Mouse (Mus musculus): Measurements from ENCODE around the gene Fhl5. TPM values are rescaled to one million over a fixed set of nuclear protein-coding genes. Genes with fewer than 3 reads are reported as not detected.
A peak's percentile ranks its signal among the peaks of the same experiment; 100 is the strongest.

Gene Fhl5
- total RNA-seq, 2 experiments from 2014 or later, result 6.9 to 7.4 TPM

- DNase-seq, result no peak
- H3K27ac ChIP-seq, result no peak overlapping the region
- no peak overlapping the region for H3K4me3 ChIP-seq
- intact Hi-C loops (cut with DNase I), result no loop called here
- no peak for TF ChIP-seq CTCF (IDR thresholded peaks at IDR 0.05)
Observed at GRCm38 (mm10) chr4:25213451-25213850, 29.2 kb downstream of the Fhl5 start.

DNA sequence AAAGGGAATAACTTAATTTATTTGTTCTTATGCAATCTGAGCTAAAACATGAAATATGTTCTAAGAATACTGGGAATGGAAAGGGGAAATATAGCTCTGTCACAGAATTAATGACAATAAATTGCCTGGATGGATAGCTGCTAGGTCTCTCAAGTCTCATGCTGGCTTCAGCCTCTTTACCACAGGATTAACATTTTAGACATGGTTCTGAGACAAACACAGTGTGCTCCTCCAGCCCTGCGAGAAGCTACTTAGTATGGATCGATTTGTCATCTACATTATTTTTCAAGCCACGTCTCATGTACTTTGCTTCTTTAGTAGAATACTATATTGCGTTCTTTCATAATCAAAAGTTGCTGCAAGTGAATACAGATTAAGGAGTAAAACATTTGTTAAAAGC is 36.5 kb downstream of the Fhl5 start:
- intact Hi-C loops (cut with DNase I), result no loop called here
- TF ChIP-seq CTCF (IDR thresholded peaks at IDR 0.05), result no peak
- H3K4me3 ChIP-seq, result no peak overlapping the region
- DNase-seq, result no peak
- H3K27ac ChIP-seq, result no peak overlapping the region

DNA sequence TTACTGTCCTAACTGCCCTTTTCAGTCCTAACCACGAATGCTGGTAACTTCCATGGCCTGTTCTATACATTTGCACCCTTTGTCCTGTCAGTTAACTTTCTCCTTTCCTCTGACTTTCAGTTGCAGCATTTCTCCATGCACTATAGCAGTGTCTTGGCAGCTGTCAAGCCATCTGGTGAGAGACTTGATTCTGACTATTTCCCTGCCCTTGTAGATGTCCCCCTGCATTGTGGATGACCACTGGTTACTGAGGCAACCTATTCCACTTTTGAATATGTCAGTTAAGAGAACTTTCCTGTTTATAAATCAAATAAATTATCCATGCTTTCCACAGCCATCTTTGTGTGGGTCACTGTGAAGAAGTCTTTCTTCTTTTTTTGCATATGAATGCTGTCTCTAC is 45.4 kb downstream of the Fhl5 start:
- DNase-seq, result no peak
- Histone ChIP-seq H3K27ac (no peak overlapping the region), H3K4me3 (no peak overlapping the region)
- intact Hi-C loops (cut with DNase I), result no loop called here
- no peak for TF ChIP-seq CTCF (IDR thresholded peaks at IDR 0.05)

DNA sequence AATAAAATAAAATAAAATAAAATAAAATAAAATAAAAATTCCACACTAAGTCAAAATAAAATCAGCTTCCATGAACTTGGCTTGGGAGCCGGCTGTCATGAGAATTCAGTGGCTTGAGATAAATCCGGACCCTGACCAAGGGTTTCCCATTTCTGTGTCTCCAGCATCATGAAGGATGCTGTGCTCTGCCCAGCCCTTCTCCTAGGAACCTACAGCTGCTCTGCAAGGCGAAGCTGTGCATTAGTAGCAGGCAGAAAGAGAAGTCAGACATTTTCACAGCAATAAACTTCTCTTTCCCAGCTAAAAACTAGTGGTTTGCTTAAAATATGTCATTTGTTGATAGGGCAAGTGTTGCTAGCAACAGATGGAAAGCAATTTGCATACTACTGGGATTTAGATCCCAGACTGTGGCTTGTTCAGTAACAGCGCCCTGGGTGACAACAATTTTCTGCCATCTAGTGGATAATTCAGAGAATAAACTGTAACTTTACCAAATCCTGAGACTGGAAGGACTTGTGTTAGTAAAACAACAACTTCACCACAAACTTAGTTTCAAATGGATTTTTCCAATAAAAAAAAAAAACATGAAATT is 63.0 kb downstream of the Fhl5 start:
- Histone ChIP-seq H3K27ac (no peak overlapping the region), H3K4me3 (no peak overlapping the region)
- intact Hi-C loops (cut with DNase I), result no loop called here
- DNase-seq, result no peak
- TF ChIP-seq CTCF (IDR thresholded peaks at IDR 0.05), result peak; percentile 29; the same call in 1 of the 2 replicates

Other genes with a start within 250 kb of the Fhl5 start
- gene Ufl1, start 38.9 kb upstream of the Fhl5 start, total RNA-seq (2021), result 10 to 100 TPM; 33.2 to 35.6 TPM

All from gastrocnemius, adult 2 months (tissue).